Mouse (Mus musculus) thymus, adult 18-20 months (tissue): ENCODE measurements around the gene Rpl10.
A peak's percentile ranks its signal among the peaks of the same experiment; 100 is the strongest.

Source experiments
- DNase-seq, 2 experiments: peaks; one replicate each; pipeline ENCODE4 v3.0.0; 2022; ENCODE audit warnings: mixed read lengths in 2 of 2

Rpl10 gene

DNA sequence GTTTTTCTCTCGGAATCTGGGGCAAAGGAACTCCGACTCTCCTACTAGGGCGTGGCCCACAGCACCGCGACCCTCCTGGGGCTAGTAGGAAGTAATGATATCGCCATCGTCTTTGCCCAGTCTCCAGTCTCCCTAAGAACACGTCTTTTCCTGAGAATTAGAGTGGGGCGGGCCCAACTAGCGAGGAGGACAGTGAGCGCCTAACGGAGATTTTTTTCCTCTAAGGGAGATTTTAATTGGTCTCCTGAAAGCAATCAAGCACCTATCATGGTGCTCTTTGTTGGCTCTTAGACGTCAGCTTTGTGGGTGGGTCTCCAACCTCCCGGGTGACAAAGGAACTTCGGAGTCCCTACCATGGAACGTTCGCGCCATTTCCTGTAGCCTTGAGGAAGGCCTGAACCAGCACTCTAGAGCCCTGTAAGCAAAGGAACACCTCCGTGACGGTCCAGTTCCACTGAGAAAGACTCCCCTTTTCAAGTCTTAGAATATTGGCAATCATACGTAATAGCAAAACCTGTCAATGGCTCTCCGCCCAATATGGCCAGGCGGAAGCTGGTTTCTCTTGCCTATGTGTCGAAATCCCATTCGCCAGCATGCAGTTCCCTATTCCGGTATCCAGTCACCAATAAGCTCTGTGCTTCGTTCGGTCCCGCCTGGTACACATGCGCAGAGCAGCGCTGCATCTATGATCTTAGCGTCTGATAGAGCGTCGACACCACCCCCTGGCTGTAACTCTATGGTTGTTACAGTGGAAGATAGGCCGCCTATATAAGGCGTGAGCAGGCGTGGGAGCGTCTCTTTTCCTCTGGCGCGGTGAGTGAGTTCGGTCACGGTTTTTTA is at the start of gene Rpl10:
Rpl10 (plus strand) TSS at position 751 of the 840 bp plus-strand sequence.
- DNase-seq: peak; percentile 84 to 91

DNA sequence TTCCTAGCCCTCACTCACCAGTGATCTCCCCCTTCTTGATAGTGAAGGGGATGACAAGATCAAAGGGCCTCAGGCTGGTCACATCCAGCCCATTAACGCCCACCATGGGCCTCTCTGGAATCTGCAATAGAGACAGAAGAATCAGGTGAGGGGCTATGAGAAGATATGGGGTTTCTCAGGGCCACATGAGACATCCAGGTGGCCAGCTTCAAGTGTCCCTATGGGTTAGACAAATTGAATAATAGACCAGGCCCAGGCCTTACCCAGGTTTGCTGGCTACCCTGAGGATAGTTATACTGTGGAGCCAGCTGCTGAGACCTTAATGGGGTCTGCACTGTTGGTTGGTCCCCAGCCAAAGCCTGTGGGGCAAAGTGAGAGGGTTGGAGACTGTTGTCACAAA is 40.6 kb upstream of the Rpl10 start:
- no peak for DNase-seq

DNA sequence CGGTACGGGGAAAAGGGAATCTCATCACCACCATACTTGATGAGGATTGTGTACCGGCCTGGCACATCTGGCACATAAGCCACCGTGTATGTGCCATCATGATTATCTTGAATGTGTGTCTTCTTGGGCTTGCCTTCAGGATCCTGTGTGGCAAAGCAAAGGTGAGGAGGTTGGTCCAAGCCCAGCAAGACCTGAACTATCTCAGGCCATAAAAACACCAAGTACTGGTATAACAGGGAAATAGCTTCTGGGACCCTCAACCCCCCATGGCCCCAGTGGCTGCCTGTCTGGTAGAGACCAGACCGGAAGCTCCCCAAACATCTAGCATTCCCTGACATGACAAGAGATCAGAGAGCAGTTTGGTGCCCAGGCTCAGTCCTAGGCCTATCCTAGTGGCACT is 37.4 kb upstream of the Rpl10 start:
- DNase-seq: no peak

DNA sequence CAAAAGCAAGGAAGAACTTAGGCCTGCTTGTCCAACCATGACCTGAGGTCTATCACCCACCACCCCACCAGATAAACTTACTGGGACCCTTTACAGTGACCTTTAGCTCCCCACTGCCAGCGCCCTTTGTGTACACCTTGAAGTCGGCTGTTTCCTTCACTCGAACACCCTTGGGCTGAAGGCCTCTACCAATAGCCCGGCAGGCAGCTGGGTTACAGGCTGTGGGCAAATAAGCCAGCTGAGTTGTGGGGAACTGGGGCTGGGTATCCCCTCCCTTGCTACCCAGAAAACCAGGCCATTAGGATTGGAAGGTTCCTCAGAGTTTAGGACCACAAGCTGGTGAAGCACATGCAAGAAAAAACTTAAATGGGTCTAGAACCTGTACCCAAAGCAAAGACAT is 30.3 kb upstream of the Rpl10 start:
- no peak for DNase-seq

DNA sequence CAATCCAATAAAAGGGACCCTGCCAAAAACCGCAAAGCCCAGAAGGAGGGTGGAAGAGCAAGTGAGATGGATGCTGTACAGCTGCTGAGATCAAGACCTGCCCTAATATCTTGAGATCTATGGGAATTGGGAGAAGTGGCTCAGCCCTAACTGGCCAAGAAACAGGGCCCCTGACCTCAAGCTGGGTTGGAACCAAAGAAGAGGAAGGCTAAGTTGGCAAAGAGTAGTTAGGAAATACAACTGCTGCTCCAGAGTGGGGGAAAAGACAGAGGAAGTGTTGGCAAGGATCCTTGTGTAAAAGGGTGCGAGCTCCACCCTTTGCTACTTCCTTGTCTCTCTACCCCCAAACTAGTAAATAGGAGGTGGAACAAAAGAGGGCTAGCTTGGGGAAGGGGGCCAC is 27.2 kb upstream of the Rpl10 start:
- no peak for DNase-seq

DNA sequence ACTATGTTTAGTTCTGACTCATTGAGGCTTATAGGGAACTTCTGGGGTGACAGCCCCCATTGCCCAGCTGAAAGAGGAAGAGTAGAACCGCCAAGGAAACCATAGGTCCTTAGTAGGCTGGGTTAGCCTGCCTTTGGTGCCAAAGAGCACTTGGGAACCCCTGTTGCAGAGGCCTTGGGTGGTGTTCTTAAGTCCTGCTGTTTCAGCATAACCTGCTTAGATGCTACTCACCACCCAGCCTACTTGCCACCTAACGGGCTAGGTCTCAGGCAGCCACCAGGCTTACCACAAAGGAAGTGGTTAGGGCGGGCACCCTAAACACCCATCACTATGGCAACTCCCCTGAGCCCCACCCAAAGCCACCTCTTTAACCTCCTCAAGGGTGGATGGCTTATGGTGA is 26.8 kb upstream of the Rpl10 start:
- peak; percentile 72 to 82 for DNase-seq

DNA sequence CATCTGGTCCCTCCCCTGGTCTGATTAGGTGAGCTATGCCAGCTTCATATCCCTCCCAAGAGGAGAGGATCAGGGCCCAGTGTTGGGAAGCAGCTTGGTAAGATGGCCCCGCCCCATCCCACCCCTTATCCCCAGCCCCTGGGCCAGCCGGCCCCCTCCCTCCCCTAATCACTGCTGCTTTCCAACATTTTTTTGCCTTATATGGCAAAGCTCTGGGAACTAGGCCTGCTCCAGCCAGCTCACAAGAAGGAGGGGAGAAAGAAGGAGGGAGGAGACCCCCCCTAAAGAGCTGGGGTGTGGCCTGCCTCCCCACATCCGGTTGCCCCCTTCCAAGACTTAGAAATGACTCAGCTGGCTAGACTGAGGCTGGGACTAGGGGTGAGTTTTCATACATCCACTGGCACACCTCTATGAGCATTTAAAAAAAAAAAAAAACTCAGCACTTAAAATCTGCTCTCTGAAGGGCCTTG is 26.0 kb upstream of the Rpl10 start:
- peak; percentile 59 to 68 for DNase-seq

DNA sequence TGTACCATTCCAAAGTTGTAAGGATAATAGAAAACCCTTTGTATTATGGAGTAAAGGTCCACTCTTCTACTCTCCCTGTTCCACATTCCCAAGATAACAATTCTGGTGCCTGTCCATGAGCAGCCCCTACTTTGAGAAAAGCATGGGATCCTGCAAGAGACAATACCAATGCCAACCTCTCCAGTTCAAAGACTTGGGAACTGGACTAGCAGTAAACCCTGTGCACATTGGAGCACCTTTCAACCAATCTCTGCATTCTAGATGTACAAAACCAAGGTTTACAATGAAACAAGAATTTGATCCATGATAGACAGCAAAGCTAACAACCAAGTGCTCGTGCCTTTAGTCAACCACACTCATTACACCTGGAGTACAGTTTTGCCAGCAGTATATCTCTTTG is 25.5 kb upstream of the Rpl10 start:
- no peak for DNase-seq

DNA sequence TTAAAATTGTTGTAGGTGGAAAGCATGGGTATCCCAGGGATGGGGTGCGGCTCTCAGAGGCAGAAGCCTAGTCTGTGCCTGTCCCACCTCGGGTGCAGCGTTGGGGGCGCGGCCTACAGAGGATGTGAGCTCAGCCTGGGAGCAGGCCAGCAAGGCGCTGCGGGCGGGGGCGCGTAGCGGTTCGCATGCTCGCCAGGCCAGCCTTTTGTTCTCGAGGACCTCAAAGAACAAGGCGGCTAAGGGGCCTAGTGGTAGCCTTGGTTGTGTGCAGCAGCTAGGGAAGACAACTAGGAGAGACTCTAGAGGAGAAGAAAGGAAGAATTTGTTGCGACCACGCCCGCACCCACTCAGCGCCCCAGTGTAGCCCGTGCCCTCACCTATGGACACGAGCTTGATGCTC is 24.9 kb upstream of the Rpl10 start:
- peak; percentile 61 to 66 for DNase-seq

DNA sequence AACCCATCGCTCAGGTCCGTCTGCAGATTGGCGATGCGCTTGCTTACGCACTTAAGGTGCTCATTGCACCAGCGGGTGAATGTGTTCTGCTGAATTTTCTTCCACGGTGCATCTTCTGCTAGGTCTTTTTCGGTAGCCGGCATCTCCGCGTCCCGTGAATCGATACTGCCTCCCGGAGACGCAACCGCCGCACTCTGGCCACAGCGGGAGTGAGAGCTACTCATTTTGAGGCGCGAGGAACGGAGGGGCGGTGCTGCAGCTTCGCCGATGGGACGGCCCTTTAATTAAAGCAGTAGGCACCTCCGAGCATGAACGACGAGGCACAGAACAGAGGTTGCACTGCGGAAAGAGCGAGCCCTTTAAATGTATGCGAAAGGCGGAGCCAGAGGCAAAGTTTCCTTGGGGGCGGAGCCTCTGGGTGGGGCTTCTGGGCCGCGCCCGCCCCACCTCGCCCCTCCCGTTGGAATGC is 24.4 kb upstream of the Rpl10 start:
- peak; percentile 79 to 88 for DNase-seq

DNA sequence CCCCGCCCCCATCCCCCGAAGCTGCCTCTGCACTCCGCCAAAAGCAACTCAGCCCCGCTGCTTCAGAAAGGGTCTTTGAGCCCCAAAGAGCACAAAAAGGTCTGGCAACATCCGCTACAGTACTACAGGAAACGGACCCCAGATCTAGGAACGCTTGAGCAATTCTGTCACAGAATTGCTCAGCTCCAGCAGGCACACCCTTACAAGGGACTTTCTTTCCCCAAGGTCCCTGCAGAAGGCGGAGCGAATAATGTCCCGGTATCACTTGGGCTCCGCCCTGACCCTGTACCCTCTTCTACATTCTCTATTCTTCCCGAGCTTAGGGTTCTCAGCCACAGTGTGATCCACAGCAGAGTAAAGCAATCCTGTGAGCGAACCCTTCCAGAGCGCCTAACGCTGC is 23.9 kb upstream of the Rpl10 start:
- no peak for DNase-seq

DNA sequence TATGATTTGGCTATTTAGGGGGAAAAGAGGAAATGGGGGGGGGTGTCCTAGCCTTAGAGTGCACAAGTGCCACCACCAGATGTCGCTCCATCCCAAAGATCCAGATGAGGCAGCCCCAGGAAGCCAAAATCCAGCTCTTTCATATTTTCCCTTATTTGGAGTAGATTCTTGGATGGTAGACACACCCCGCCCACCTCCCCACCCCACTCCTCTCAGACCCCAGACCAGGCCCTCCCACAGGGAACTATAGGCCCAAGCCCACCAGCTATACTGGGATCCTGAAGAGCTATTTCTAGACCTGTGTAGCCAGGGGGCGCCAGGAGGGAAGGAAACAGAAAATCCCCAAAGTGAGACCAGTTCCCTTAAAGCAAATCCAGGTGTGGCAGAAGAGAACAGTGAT is 22.0 kb upstream of the Rpl10 start:
- DNase-seq: peak in 1 of 2 experiments; percentile 58

DNA sequence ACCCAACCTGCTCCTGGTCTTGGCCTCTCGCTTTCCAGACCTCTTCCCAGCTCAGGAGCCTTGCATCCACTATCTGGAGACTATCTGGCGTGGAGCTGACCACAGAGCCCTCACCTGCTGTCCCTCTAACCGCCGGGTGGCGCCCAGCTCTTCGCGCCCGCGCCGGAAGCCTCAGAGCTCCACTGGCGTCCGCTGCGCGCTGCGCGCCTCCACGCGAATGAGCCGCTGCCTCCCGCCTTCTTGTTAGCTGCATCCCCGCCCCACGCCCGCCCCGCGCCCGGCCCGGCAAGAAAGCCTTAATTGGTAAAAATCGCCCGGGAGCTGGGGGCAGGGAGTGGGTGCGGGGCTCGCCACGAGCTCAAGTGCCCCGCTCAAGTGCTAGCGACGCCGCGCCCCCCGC is 21.0 kb upstream of the Rpl10 start, which contains the start of gene Flna:
Flna (minus strand) TSS at position 206 of the 400 bp plus-strand sequence.
- peak; percentile 36 to 50 for DNase-seq

DNA sequence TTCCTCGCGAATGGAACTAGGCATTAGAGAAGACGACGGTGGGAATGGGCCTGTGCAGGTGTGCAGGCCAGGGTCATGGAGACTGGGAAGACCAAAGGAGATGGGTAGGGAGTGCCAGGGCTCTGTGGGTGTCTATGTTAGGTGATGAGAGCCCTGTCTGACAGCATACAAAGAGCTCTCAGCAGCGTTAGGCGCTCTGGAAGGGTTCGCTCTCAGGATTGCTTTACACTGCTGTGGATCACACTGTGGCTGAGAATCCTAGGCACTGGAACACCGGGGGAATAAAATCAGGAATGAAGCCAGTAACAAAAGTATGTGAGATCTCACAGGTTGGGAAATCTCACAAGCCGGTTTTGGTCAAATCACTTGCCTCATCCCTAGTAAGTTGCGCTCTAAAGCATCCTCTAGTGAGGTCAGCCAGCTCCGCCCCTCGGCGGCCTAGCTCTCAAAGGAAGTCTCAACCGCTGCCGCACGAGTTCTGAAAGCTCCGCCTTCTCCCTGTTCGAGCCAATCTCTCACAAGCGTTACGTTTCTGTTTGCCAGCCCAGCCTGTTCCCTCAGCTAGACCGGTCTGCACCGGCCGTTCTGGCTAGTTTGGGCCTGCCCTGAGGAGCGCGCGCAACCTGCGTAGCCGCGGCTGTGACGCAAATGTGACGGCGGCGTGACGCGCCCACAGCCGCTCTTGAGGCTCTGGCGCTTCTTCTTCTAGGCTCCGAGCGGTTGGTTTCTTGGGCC is 16.3 kb upstream of the Rpl10 start, which contains the start of gene Emd:
Emd (plus strand) TSS at position 535 of the 735 bp plus-strand sequence.
- DNase-seq: peak; percentile 74 to 86

DNA sequence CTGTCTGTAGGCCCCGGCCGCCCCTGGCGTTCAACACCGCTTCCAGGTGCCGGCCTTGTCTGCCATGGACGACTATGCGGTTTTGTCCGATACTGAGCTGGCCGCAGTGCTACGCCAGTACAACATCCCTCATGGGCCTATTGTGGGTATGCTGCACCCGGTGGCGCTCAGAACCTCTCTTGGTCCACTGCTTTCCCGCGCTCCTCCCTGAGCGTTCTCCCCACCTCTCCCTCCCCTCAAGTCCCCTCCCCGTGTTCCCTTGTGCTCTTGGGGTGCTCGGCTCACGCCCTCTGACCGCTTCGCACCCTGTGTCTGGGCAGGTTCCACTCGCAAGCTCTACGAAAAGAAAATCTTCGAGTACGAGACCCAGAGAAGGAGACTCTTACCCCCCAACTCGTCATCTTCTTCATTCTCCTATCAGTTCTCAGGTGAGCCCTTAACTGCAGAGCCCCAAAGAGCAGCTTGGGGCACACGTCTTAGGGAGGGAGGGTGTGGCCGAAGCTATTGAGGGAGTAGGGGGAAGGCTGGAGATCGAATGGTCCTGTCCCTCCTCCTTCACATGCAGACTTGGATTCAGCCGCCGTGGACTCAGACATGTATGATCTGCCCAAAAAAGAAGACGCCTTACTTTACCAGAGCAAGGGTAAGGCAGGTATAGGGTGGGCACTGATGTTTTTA is 15.6 kb upstream of the Rpl10 start:
- DNase-seq: no peak

DNA sequence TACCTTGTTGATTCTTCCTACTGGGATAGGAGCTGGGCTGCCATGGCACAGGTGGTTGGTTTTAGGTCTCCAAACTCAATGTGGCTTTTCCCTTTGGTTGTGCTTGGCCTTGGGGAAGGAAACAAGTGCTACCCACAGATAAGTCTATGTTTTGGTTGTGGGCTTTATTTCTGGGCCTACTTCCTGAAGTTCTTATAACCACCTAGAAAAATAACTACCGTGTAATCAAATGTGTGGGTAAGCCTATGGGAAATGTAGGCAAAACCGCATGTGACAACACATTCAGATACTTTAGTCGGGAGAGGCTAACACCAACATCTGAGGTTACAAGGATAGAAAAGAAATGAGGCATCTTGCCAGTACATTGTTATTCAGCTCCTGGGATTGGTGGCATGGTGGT is 12.9 kb upstream of the Rpl10 start:
- DNase-seq: no peak

DNA sequence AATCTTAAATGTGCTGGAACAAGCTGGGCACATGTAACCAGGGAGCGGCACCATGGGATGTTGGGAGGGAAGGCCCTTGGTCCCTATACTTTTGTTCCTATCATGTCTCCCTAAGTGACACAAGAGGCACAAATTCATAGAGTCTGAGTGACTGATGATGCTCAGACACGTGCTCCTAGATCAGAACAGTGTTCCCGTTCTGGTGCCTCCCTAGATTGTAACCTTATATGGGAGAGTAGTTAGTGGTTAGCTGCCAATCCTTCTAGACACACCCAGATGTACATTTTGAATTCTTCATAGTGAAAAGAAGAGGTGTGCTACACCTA is 913 bp upstream of the Rpl10 start:
- DNase-seq: no peak

DNA sequence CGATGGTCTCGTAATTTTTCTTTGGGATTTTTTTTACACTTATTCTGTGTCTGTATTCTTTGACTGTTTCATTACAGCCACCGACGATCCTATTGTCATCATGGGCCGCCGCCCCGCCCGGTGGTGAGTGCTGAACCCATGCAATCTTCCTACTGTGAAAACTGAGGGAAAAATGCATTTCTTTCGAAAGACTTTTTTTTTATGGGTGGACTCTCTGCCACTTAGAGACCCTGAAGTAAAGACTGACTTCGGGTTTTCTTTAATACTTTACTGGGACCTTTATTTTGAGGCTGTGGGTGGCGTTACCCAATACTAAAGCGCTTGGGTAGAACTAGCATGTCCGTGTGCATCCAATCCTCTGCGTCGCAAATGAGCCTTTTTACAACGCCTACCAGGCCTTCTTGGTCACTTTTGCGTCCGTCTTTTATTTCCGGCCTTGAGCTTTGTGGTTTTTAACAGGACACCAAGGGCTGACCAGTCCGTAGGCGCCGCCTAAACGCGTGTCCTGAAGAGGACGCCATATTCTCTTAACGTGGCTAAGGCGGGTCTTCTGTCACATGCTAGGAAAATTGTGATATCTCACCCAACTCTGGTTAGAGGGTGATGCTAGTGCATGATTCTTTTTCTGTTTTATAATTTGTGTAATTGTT is 415 bp downstream of the Rpl10 start:
- no peak for DNase-seq

DNA sequence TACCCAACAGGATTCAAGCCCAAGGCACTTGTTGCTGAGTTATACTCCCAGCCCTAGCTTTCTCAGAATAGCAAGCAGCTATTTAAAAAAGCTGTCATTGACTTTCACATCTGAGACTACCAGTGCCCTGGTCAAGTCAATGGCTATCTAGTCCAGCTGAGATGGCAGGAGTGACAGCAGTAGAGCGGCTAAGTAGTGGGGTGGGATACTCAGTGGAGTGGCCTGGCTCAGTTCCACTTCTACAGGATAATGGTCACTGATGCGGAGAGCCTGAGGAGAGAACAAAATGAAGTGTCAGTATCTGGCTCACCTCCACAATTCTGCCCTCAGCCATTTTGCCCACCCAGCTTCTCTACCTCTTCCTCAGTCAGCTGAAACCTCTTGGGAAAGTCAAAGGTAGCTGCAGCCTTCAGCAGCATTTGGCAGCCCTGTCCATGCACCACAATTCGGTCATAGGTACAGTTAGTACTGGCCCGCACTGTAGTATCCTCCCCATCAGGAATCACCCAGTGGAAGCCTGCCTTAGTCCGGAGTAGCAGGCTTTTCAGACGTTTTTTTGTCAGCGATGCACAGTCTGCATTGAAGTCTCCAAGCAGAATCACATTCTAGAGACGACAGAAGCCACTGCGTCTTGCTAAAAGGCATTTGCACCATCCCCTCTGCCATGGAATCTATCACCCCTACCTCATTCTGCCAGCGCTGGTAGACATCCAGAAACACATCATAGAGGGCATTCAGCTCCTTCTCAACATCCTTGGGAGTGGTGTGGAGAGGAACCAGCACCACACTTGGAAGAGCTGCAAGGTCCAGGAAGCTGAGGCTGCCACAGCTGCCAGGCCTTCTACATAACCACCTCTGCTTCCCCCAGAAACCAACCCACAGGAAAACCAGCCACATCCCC is 3.1 kb downstream of the Rpl10 start:
- no peak for DNase-seq

DNA sequence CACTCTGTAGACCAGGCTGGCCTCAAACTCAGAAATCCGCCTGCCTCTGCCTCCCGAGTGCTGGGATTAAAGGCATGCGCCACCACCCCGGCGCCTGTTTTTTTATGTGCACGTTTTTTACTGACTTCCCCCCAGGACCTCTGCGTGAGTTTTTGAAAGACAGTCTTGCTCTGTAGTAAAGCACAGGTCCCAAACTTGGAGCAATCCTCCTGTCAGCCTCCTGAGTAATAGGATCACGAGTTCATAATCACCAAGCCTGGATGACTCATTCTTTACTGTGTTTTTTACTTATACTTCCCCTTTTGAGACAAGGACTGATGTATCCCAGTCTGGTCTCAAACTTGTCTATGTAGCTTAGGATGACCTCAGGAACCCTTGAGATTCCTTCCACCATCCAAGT is 7.3 kb downstream of the Rpl10 start:
- no peak for DNase-seq

DNA sequence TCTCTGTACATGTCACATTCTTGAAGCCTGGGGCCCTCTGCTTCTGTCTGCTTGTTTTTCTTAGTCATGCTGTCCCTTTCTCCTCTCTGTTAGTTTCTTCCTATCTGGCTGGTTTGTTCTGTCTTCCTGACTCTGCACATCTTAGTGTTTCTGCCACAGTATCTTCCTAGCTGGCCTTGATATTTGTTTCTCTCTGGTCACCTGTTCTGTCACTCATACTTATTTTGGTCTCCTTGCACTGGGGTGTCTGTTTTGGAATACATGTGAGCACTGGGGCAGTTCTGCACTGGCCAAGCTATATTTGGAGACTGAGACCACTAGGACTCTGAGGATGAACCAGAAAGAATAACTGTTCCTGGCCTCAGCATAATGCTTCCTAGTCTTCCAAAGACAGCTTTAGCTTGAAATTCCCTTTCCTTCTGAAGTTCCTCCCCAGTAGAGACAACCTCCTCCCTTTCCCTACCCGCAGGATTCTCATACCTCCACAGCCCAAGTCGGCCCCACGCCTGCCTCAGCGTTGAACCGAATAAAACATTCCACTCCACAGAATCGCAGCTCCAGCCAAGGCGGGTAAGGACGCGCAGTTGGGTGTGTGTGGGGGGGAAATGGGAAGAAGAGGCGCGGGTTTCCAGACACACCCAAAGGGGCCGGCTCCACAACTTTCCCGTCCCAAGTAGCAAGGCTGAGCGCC is 10.6 kb downstream of the Rpl10 start:
- no peak for DNase-seq
